Mouse (Mus musculus) liver, adult 2 months (tissue): ENCODE results near the gene Rph3al. TPM values are rescaled to one million over a fixed set of nuclear protein-coding genes. Genes with fewer than 3 reads are reported as not detected.

Experiments
- DNase-seq: peaks from one replicate; pipeline ENCODE4 v3.0.0-alpha.2; 2011; ENCODE audit warnings: low read depth, low spot score; ENCODE audit errors: extremely low read depth
- H3K27ac ChIP-seq: fragments of 200-500 bp; replicated peaks from 2 replicates; pipeline ENCODE4 v1.5.1; 2012; ENCODE audit warnings: low read depth, mild to moderate bottlenecking, control low read depth, inconsistent platforms, low read length; ENCODE audit not compliant: insufficient read depth
- H3K27me3 ChIP-seq: fragments of 200-500 bp; 2 replicates; pipeline ENCODE4 v1.6.1; 2012; ENCODE audit warnings: mild to moderate bottlenecking, moderate library complexity, low read length, inconsistent platforms; ENCODE audit not compliant: control insufficient read depth, insufficient read depth
- H3K36me3 ChIP-seq: fragments of 200-500 bp; 2 replicates; pipeline ENCODE4 v1.6.1; 2012; ENCODE audit warnings: low read length, inconsistent platforms; ENCODE audit not compliant: control insufficient read depth, insufficient read depth
- H3K4me1 ChIP-seq: fragments of 200-500 bp; 2 replicates; pipeline ENCODE4 v1.6.1; 2011; ENCODE audit warnings: low read length; ENCODE audit not compliant: control insufficient read depth, insufficient read depth
- H3K4me3 ChIP-seq: fragments of 200-500 bp; 2 replicates; pipeline ENCODE4 v1.5.1; 2011; ENCODE audit warnings: low read depth, mild to moderate bottlenecking, control low read depth, low read length, moderate library complexity; ENCODE audit not compliant: insufficient read depth
- H3K79me2 ChIP-seq: fragments of 200-500 bp; 2 replicates; pipeline ENCODE4 v1.6.1; 2012; ENCODE audit warnings: inconsistent platforms, mild to moderate bottlenecking, low read length, moderate library complexity; ENCODE audit not compliant: control insufficient read depth, insufficient read depth
- H3K9ac ChIP-seq: fragments of 200-500 bp; 2 replicates; pipeline ENCODE4 v1.6.1; 2012; ENCODE audit warnings: low read depth, mild to moderate bottlenecking, control low read depth, inconsistent platforms, low read length
- CTCF ChIP-seq: fragments of 200-500 bp; IDR thresholded peaks from 2 replicates; pipeline ENCODE4 v1.5.1; 2011; ENCODE audit warnings: low read depth, low read length, control low read depth
- POLR2A ChIP-seq: fragments of 200-500 bp; IDR thresholded peaks from 2 replicates; pipeline ENCODE4 v1.6.1; 2011; ENCODE audit warnings: low read length, control low read depth; ENCODE audit not compliant: insufficient read depth; ENCODE audit errors: extremely low read depth
- WGBS: fragments of 180-500 bp; shearing (Covaris S2); methylation state at CpG from one replicate; pipeline ENCODE4 v1.1.7; 2018; 5-methylcytosine and 5-hydroxymethylcytosine counted together
- polyA plus RNA-seq: library from polyadenylated mRNA; depleted of rRNA; stranded (reverse); fragments of >200 nt; gene quantifications from 2 replicates; pipeline ENCODE4 v1.2.3, GENCODE M21; 2012
- total RNA-seq: library from RNA; depleted of rRNA; stranded (reverse); fragments of >200 nt; gene quantifications from 2 replicates; pipeline ENCODE4 v1.2.3, GENCODE M21; 2014

The Rph3al gene
- total and polyA plus RNA-seq, 2 experiments = 1.3 to 2.4 TPM

GRCm38 (mm10) chr11:75957124-75957832 lies 19.0 kb upstream of the Rph3al start:
- no peak overlapping the region for H3K4me3 ChIP-seq
- H3K27ac ChIP-seq = no peak overlapping the region
- TF ChIP-seq CTCF (no peak), POLR2A (no peak)
- no peaks in the 10 kb centered on the region for H3K4me1 ChIP-seq
- WGBS = 94% methylated on average over 17 of the region's 17 CpGs
- H3K9ac ChIP-seq = no peak overlapping the region
- no peaks in the 10 kb centered on the region for H3K79me2 ChIP-seq
- no peak for DNase-seq
- no peaks in the 10 kb centered on the region for H3K27me3 ChIP-seq
- H3K36me3 ChIP-seq = no peaks in the 10 kb centered on the region

GRCm38 (mm10) chr11:75956651-75957050 lies 18.4 kb upstream of the Rph3al start:
- H3K27me3 ChIP-seq = no peaks in the 10 kb centered on the region
- no peak for DNase-seq
- H3K79me2 ChIP-seq = no peaks in the 10 kb centered on the region
- WGBS = 89% methylated on average over 8 of the region's 8 CpGs
- TF ChIP-seq CTCF = no peak
- no peak for TF ChIP-seq POLR2A
- H3K36me3 ChIP-seq = no peaks in the 10 kb centered on the region
- no peaks in the 10 kb centered on the region for H3K4me1 ChIP-seq
- no peak overlapping the region for H3K9ac ChIP-seq
- H3K27ac ChIP-seq = no peak overlapping the region
- no peak overlapping the region for H3K4me3 ChIP-seq

GRCm38 (mm10) chr11:75954896-75955295 lies 16.7 kb upstream of the Rph3al start:
- Histone ChIP-seq H3K36me3 (no peaks in the 10 kb centered on the region), H3K27ac (no peak overlapping the region), H3K27me3 (no peaks in the 10 kb centered on the region), H3K79me2 (no peaks in the 10 kb centered on the region), H3K4me3 (no peak overlapping the region), H3K9ac (no peak overlapping the region), H3K4me1 (no peaks in the 10 kb centered on the region)
- no peak for TF ChIP-seq CTCF
- no peak for DNase-seq
- WGBS = 87% methylated on average over 9 of the region's 9 CpGs

GRCm38 (mm10) chr11:75951895-75952294 lies 13.7 kb upstream of the Rph3al start:
- H3K36me3 ChIP-seq = no peaks in the 10 kb centered on the region
- no peak for DNase-seq
- no peaks in the 10 kb centered on the region for H3K4me1 ChIP-seq
- H3K4me3 ChIP-seq = no peak overlapping the region
- no peak for TF ChIP-seq CTCF
- TF ChIP-seq POLR2A = no peak
- WGBS = 92% methylated on average over 5 of the region's 5 CpGs
- no peaks in the 10 kb centered on the region for H3K79me2 ChIP-seq
- no peaks in the 10 kb centered on the region for H3K27me3 ChIP-seq
- no peak overlapping the region for H3K27ac ChIP-seq
- H3K9ac ChIP-seq = no peak overlapping the region

GRCm38 (mm10) chr11:75950459-75950858 lies 12.2 kb upstream of the Rph3al start:
- Histone ChIP-seq H3K4me3 (no peak overlapping the region), H3K27ac (no peak overlapping the region), H3K27me3 (no peaks in the 10 kb centered on the region), H3K4me1 (no peaks in the 10 kb centered on the region), H3K79me2 (no peaks in the 10 kb centered on the region), H3K36me3 (no peaks in the 10 kb centered on the region), H3K9ac (no peak overlapping the region)
- WGBS = 87% methylated on average over 3 of the region's 3 CpGs
- no peak for DNase-seq
- no peak for TF ChIP-seq POLR2A
- TF ChIP-seq CTCF = no peak

GRCm38 (mm10) chr11:75948789-75949188 lies 10.6 kb upstream of the Rph3al start:
- H3K36me3 ChIP-seq = no peaks in the 10 kb centered on the region
- no peaks in the 10 kb centered on the region for H3K4me1 ChIP-seq
- WGBS = 68% methylated on average over 3 of the region's 3 CpGs
- no peak overlapping the region for H3K27ac ChIP-seq
- no peak for DNase-seq
- H3K9ac ChIP-seq = no peak overlapping the region
- H3K79me2 ChIP-seq = no peaks in the 10 kb centered on the region
- TF ChIP-seq CTCF (no peak), POLR2A (no peak)
- H3K27me3 ChIP-seq = no peaks in the 10 kb centered on the region
- no peak overlapping the region for H3K4me3 ChIP-seq
